Mouse (Mus musculus) liver, embryonic 14.5 days (tissue): Measurements from ENCODE around the gene Fbxl2. TPM values are rescaled to one million over a fixed set of nuclear protein-coding genes. Genes with fewer than 3 reads are reported as not detected.

Experiments
- ATAC-seq: fragments of 200-750 bp; cut with Nextera tagmentation; 2 replicates; pipeline ENCODE4 v1.8.0; 2017; ENCODE audit warnings: moderate number of reproducible peaks, mild to moderate bottlenecking, moderate library complexity; ENCODE audit not compliant: insufficient read depth
- DNase-seq, 3 experiments: peaks; one replicate each; pipeline ENCODE4 v3.0.0-alpha.2; 2012 to 2013; ENCODE audit warnings: low read depth in 3 of 3, low spot score in 3 of 3
- H3K27ac ChIP-seq: fragments of 300-500 bp; sonication (generic); 2 replicates; pipeline ENCODE4 v1.5.1; 2014; ENCODE audit warnings: moderate library complexity, mild to moderate bottlenecking, control low read depth, inconsistent platforms
- H3K27me3 ChIP-seq: fragments of 300-500 bp; sonication (generic); 2 replicates; pipeline ENCODE4 v1.6.1; 2014; ENCODE audit warnings: mild to moderate bottlenecking, low read length, moderate library complexity; ENCODE audit not compliant: control insufficient read depth, insufficient read depth
- H3K36me3 ChIP-seq: fragments of 300-500 bp; sonication (generic); replicated peaks from 2 replicates; pipeline ENCODE4 v1.6.1; 2014; ENCODE audit warnings: low read depth; ENCODE audit not compliant: control insufficient read depth, insufficient read depth
- H3K4me1 ChIP-seq, 2 experiments: fragments of 200-500 bp in 1 of 2; fragments of 300-500 bp in 1 of 2; sonication (generic) in 1 of 2; replicated peaks; 2 replicates each; pipeline ENCODE4 v1.6.1; 2012 to 2014; ENCODE audit warnings: antibody characterized with exemption in 1 of 2, inconsistent platforms in 1 of 2, low read length in 1 of 2; ENCODE audit not compliant: control insufficient read depth in 2 of 2, insufficient read depth in 2 of 2
- H3K4me2 ChIP-seq: fragments of 300-500 bp; sonication (generic); 2 replicates; pipeline ENCODE4 v1.6.1; 2014; ENCODE audit warnings: low read depth, mild to moderate bottlenecking, control low read depth, moderate library complexity
- H3K4me3 ChIP-seq, 2 experiments: fragments of 200-500 bp in 1 of 2; fragments of 300-500 bp in 1 of 2; sonication (generic) in 1 of 2; 2 replicates each; pipeline ENCODE4 v1.5.1; 2012 to 2014; ENCODE audit warnings: low read depth in 2 of 2, low read length in 2 of 2, mild to moderate bottlenecking in 2 of 2, control low read depth in 1 of 2, inconsistent platforms in 1 of 2, moderate library complexity in 1 of 2; ENCODE audit not compliant: insufficient read depth in 1 of 2
- H3K9ac ChIP-seq: fragments of 300-500 bp; sonication (generic); replicated peaks from 2 replicates; pipeline ENCODE4 v1.6.1; 2014; ENCODE audit warnings: mild to moderate bottlenecking, control low read depth, moderate library complexity
- H3K9me3 ChIP-seq: fragments of 300-500 bp; sonication (generic); 2 replicates; pipeline ENCODE4 v1.6.1; 2016; ENCODE audit warnings: low read length, mixed read lengths; ENCODE audit not compliant: control insufficient read depth
- CTCF ChIP-seq: IDR thresholded peaks from 2 replicates; pipeline ENCODE4 v1.5.1; 2016; ENCODE audit warnings: antibody characterized with exemption, low read depth, control low read depth
- EP300 ChIP-seq: IDR thresholded peaks from 2 replicates; pipeline ENCODE4 v1.6.1; 2016; ENCODE audit warnings: antibody characterized with exemption, low read depth
- WGBS: fragments of 180-500 bp; shearing (Covaris S2); extraction: QIAGEN DNeasy Blood & Tissue Kit; methylation state at CpG from one replicate; pipeline ENCODE4 v1.1.7; 2014; ENCODE audit not compliant: insufficient replicate concordance; 5-methylcytosine and 5-hydroxymethylcytosine counted together
- polyA plus RNA-seq, 2 experiments: library from polyadenylated mRNA; depleted of rRNA in 1 of 2; stranded (reverse) in 1 of 2; unstranded in 1 of 2; fragments of >200 nt; fragmentation: Nextera tagmentation in 1 of 2; extraction: Ambion mirVana in 1 of 2; gene quantifications; 2 replicates each; pipeline versions ENCODE4 v1.2.1 to v1.2.3; 2012 to 2014

Fbxl2 gene
- polyA plus RNA-seq, 2 experiments, result 0.57 to 0.80 TPM

DNA sequence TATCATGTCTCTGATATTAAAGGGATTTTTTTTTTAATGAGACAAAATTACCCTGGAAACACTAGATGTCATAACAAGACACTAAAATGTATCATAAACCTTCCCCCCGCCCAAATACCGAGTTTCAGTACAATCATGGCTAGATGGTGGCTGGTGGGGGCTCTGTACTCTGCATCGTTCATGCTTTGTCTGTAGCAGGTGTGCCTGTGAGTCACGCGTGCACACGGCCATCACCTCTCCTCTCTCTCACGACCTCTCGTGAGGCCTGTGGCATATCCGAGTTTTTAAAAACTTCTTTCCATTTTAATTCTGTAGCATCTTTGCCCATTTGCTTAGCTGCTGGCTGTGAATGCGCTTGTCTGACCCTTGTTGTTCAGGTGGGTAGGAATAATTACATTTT lies 69.7 kb downstream of the Fbxl2 start:
- H3K9ac ChIP-seq, result no peak overlapping the region
- no peak overlapping the region for H3K4me3 ChIP-seq
- no peak overlapping the region for H3K27ac ChIP-seq
- ATAC-seq, result no peak
- no peaks in the 10 kb centered on the region for H3K9me3 ChIP-seq
- 91% methylated on average over 10 of the region's 10 CpGs for WGBS
- peaks cover 0 to 2% of the 10 kb centered on the region in 2 experiments; a peak in 1 of 4 replicates for H3K4me1 ChIP-seq
- no peaks in the 10 kb centered on the region for H3K27me3 ChIP-seq
- peaks cover 84% of the 10 kb centered on the region for H3K36me3 ChIP-seq
- no peak overlapping the region for H3K4me2 ChIP-seq
- TF ChIP-seq EP300 (no peak), CTCF (no peak)
- no peak for DNase-seq

DNA sequence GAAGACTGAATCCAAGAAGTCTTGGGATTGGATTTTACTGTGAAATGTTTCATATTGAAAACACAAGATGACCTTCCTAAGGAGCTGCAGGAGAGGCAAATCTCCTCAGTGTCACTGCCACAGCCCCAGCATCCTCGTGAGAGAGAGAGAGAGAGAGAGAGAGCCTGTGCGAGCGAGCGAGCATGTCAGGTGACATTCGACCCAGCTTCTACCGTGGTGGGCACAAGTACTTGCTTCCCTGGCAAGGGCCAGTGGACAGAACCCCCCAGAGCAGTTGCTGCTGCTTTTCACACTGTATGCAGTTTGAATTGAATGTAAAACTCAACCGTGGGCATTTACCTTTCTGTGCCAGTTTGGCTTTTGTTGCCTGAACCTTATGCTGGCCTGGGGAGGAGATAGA lies 70.5 kb downstream of the Fbxl2 start:
- 89% methylated on average over 7 of the region's 7 CpGs for WGBS
- Histone ChIP-seq H3K4me3 (no peak overlapping the region), H3K27me3 (no peaks in the 10 kb centered on the region), H3K27ac (no peak overlapping the region), H3K4me1 (peaks cover under 1 to 8% of the 10 kb centered on the region in 2 experiments; a peak in 2 of 4 replicates), H3K9ac (no peak overlapping the region), H3K9me3 (no peaks in the 10 kb centered on the region), H3K36me3 (peaks cover 90% of the 10 kb centered on the region), H3K4me2 (no peak overlapping the region)
- ATAC-seq (no peak), DNase-seq (no peak)
- no peak for TF ChIP-seq CTCF
- no peak for TF ChIP-seq EP300

DNA sequence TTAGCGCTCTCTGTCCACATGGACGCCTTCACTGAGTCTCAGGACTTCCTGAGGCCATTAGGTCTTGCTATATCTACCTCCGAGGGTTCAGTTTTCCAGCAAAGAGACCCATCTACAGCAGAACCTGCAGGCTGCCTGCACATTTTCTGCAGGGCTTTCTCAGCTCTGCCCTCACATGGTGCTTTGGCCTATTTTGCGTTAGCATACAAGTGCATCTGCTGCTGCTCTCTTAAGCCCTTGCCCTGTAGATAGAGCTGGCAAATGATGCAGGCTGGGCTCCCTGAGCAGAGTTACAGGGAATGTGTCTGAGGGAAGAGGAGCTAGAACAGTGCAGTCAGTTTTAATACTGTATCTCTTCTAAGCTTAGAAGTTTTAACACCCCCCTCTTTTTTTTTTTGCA lies 71.0 kb downstream of the Fbxl2 start:
- Histone ChIP-seq H3K36me3 (peaks cover 95% of the 10 kb centered on the region), H3K27me3 (no peaks in the 10 kb centered on the region), H3K4me2 (no peak overlapping the region), H3K4me3 (no peak overlapping the region), H3K9ac (no peak overlapping the region), H3K9me3 (no peaks in the 10 kb centered on the region), H3K4me1 (peaks cover 2 to 11% of the 10 kb centered on the region in 2 experiments; a peak in 2 of 4 replicates), H3K27ac (no peak overlapping the region)
- 93% methylated on average over 4 of the region's 4 CpGs for WGBS
- no peak for ATAC-seq
- DNase-seq, result no peak
- no peak for TF ChIP-seq EP300
- TF ChIP-seq CTCF, result no peak

GRCm38 (mm10) chr9:113973857-113974256 lies 72.1 kb downstream of the Fbxl2 start:
- peaks cover 90% of the 10 kb centered on the region for H3K36me3 ChIP-seq
- no peak overlapping the region for H3K27ac ChIP-seq
- WGBS, result 97% methylated on average over 4 of the region's 4 CpGs
- no peak overlapping the region for H3K4me2 ChIP-seq
- DNase-seq (no peak), ATAC-seq (no peak)
- H3K9ac ChIP-seq, result no peak overlapping the region
- peaks cover 2 to 15% of the 10 kb centered on the region in 2 experiments; a peak in 2 of 4 replicates for H3K4me1 ChIP-seq
- no peak overlapping the region for H3K4me3 ChIP-seq
- H3K27me3 ChIP-seq, result no peaks in the 10 kb centered on the region
- TF ChIP-seq EP300 (no peak), CTCF (no peak)
- H3K9me3 ChIP-seq, result no peaks in the 10 kb centered on the region

- Histone ChIP-seq H3K27me3 (no peaks in the 10 kb centered on the region), H3K36me3 (peaks cover 77% of the 10 kb centered on the region), H3K9me3 (no peaks in the 10 kb centered on the region), H3K4me2 (peak overlapping the region; percentile 76), H3K4me1 (peaks cover 24 to 36% of the 10 kb centered on the region in 2 experiments), H3K9ac (peak overlapping the region; percentile 37), H3K27ac (peak overlapping the region; percentile 44; the same call in 1 of the 2 replicates), H3K4me3 (peak overlapping the region in 1 of 2 experiments; percentile 69; a peak in 2 of 4 replicates)
- no peak for ATAC-seq
- 74% methylated on average over 8 of the region's 8 CpGs for WGBS
- DNase-seq, result no peak
- TF ChIP-seq EP300 (no peak), CTCF (no peak)
These were observed 74.4 kb downstream of the Fbxl2 start for GRCm38 (mm10) chr9:113971615-113972014.
